Mouse (Mus musculus): Measurements from ENCODE around the gene Itga2b. TPM values are rescaled to one million over a fixed set of nuclear protein-coding genes. Genes with fewer than 3 reads are reported as not detected.

The Itga2b gene
- polyA plus RNA-seq, 1 experiment from 2014 or later, result 7.0 TPM

GRCm38 (mm10) chr11:102434406-102434805 lies 35.5 kb downstream of the Itga2b start:
- Histone ChIP-seq H3K9ac (replicated peaks; ENCODE audit: low read depth, low read length) (no peak overlapping the region), H3K27ac (ENCODE audit: low read depth, low read length) (no peak overlapping the region), H3K4me2 (ENCODE audit: low read depth, low read length) (no peak overlapping the region), H3K4me1 (ENCODE audit: control insufficient read depth, insufficient read depth, low read length) (peaks cover 20% of the 10 kb centered on the region), H3K36me3 (ENCODE audit: control insufficient read depth, insufficient read depth, low read length) (peaks cover 41% of the 10 kb centered on the region), H3K4me3 (ENCODE audit: low read depth, low read length) (no peak overlapping the region), H3K27me3 (ENCODE audit: control insufficient read depth, insufficient read depth, low read length) (no peaks in the 10 kb centered on the region), H3K9me3 (ENCODE audit: control insufficient read depth, low read length) (no peaks in the 10 kb centered on the region)
- 9% methylated on average over 7 of the region's 7 CpGs for WGBS
- ATAC-seq (ENCODE audit: low read depth), result peak; percentile 52; the same call in 1 of the 2 replicates

- Histone ChIP-seq H3K4me3 (ENCODE audit: low read depth, low read length) (no peak overlapping the region), H3K9ac (replicated peaks; ENCODE audit: low read depth, low read length) (no peak overlapping the region), H3K4me1 (ENCODE audit: control insufficient read depth, insufficient read depth, low read length) (peaks cover 20% of the 10 kb centered on the region), H3K36me3 (ENCODE audit: control insufficient read depth, insufficient read depth, low read length) (peaks cover 36% of the 10 kb centered on the region), H3K27me3 (ENCODE audit: control insufficient read depth, insufficient read depth, low read length) (no peaks in the 10 kb centered on the region), H3K4me2 (ENCODE audit: low read depth, low read length) (no peak overlapping the region), H3K27ac (ENCODE audit: low read depth, low read length) (no peak overlapping the region), H3K9me3 (ENCODE audit: control insufficient read depth, low read length) (no peaks in the 10 kb centered on the region)
- no peak for ATAC-seq (ENCODE audit: low read depth)
- 88% methylated on average over 7 of the region's 7 CpGs for WGBS
Measured at GRCm38 (mm10) chr11:102433866-102434265, 36.1 kb downstream of the Itga2b start.

- no peaks in the 10 kb centered on the region for H3K27me3 ChIP-seq (ENCODE audit: control insufficient read depth, insufficient read depth, low read length)
Measured at GRCm38 (mm10) chr11:102432896-102433295, 37.0 kb downstream of the Itga2b start.

GRCm38 (mm10) chr11:102432115-102432843 lies 37.6 kb downstream of the Itga2b start:
- 67% methylated on average over 16 of the region's 16 CpGs for WGBS
- no peak overlapping the region for H3K4me2 ChIP-seq (ENCODE audit: low read depth, low read length)
- H3K36me3 ChIP-seq (ENCODE audit: control insufficient read depth, insufficient read depth, low read length), result peaks cover 24% of the 10 kb centered on the region
- no peaks in the 10 kb centered on the region for H3K9me3 ChIP-seq (ENCODE audit: control insufficient read depth, low read length)
- H3K9ac ChIP-seq (replicated peaks; ENCODE audit: low read depth, low read length), result no peak overlapping the region
- H3K27me3 ChIP-seq (ENCODE audit: control insufficient read depth, insufficient read depth, low read length), result no peaks in the 10 kb centered on the region
- H3K4me1 ChIP-seq (ENCODE audit: control insufficient read depth, insufficient read depth, low read length), result peaks cover 6% of the 10 kb centered on the region
- H3K4me3 ChIP-seq (ENCODE audit: low read depth, low read length), result no peak overlapping the region
- no peak overlapping the region for H3K27ac ChIP-seq (ENCODE audit: low read depth, low read length)
- no peak for ATAC-seq (ENCODE audit: low read depth)

More at GRCm38 (mm10) chr11:102432896-102433295, 37.0 kb downstream of the Itga2b start:
- no peak for ATAC-seq (ENCODE audit: low read depth)
- Histone ChIP-seq H3K27ac (ENCODE audit: low read depth, low read length) (no peak overlapping the region), H3K4me3 (ENCODE audit: low read depth, low read length) (no peak overlapping the region), H3K9me3 (ENCODE audit: control insufficient read depth, low read length) (no peaks in the 10 kb centered on the region), H3K9ac (replicated peaks; ENCODE audit: low read depth, low read length) (no peak overlapping the region), H3K4me2 (ENCODE audit: low read depth, low read length) (no peak overlapping the region), H3K36me3 (ENCODE audit: control insufficient read depth, insufficient read depth, low read length) (peaks cover 30% of the 10 kb centered on the region), H3K4me1 (ENCODE audit: control insufficient read depth, insufficient read depth, low read length) (peaks cover 12% of the 10 kb centered on the region)
- WGBS, result 91% methylated on average over 6 of the region's 6 CpGs

- ATAC-seq (ENCODE audit: low read depth), result no peak
- H3K4me3 ChIP-seq (ENCODE audit: low read depth, low read length), result no peak overlapping the region
- H3K4me2 ChIP-seq (ENCODE audit: low read depth, low read length), result no peak overlapping the region
- 84% methylated on average over 3 of the region's 3 CpGs for WGBS
- peaks cover 20% of the 10 kb centered on the region for H3K36me3 ChIP-seq (ENCODE audit: control insufficient read depth, insufficient read depth, low read length)
- no peak overlapping the region for H3K9ac ChIP-seq (replicated peaks; ENCODE audit: low read depth, low read length)
- no peaks in the 10 kb centered on the region for H3K27me3 ChIP-seq (ENCODE audit: control insufficient read depth, insufficient read depth, low read length)
- H3K9me3 ChIP-seq (ENCODE audit: control insufficient read depth, low read length), result no peaks in the 10 kb centered on the region
- H3K4me1 ChIP-seq (ENCODE audit: control insufficient read depth, insufficient read depth, low read length), result 0 out of 2 replicates have a peak, but pooled peaks cover 3% of the 10 kb centered on the region
- H3K27ac ChIP-seq (ENCODE audit: low read depth, low read length), result no peak overlapping the region
Measured at GRCm38 (mm10) chr11:102431728-102432114, 38.2 kb downstream of the Itga2b start.

- Histone ChIP-seq H3K27ac (ENCODE audit: low read depth, low read length) (peak overlapping the region; percentile 34; the same call in 1 of the 2 replicates), H3K9me3 (ENCODE audit: control insufficient read depth, low read length) (no peaks in the 10 kb centered on the region), H3K4me1 (ENCODE audit: control insufficient read depth, insufficient read depth, low read length) (0 out of 2 replicates have a peak, but pooled peaks cover 3% of the 10 kb centered on the region), H3K9ac (replicated peaks; ENCODE audit: low read depth, low read length) (peak overlapping the region; percentile 43; the same call in 1 of the 2 replicates), H3K4me2 (ENCODE audit: low read depth, low read length) (peak overlapping the region; percentile 69), H3K27me3 (ENCODE audit: control insufficient read depth, insufficient read depth, low read length) (no peaks in the 10 kb centered on the region), H3K4me3 (ENCODE audit: low read depth, low read length) (peak overlapping the region; percentile 49), H3K36me3 (ENCODE audit: control insufficient read depth, insufficient read depth, low read length) (peaks cover 16% of the 10 kb centered on the region)
- WGBS, result 0% methylated on average over 7 of the region's 7 CpGs
- peak; percentile 36; the same call in 1 of the 2 replicates for ATAC-seq (ENCODE audit: low read depth)
Measured at GRCm38 (mm10) chr11:102431018-102431645, 38.8 kb downstream of the Itga2b start.

- under 1% methylated on average over 29 of the region's 29 CpGs for WGBS
- Histone ChIP-seq H3K4me3 (ENCODE audit: low read depth, low read length) (peak within 1 kb of the TSS; percentile 49), H3K27me3 (ENCODE audit: control insufficient read depth, insufficient read depth, low read length) (no peaks in the 10 kb centered on the region), H3K9me3 (ENCODE audit: control insufficient read depth, low read length) (no peaks in the 10 kb centered on the region), H3K9ac (replicated peaks; ENCODE audit: low read depth, low read length) (peak within 1 kb of the TSS; percentile 43), H3K27ac (ENCODE audit: low read depth, low read length) (peak within 1 kb of the TSS; percentile 57), H3K4me1 (ENCODE audit: control insufficient read depth, insufficient read depth, low read length) (0 out of 2 replicates have a peak, but pooled peaks cover 3% of the 10 kb centered on the region), H3K36me3 (ENCODE audit: control insufficient read depth, insufficient read depth, low read length) (peaks cover 8% of the 10 kb centered on the region; the same call in 1 of the 2 replicates), H3K4me2 (ENCODE audit: low read depth, low read length) (peak within 1 kb of the TSS; percentile 69)
- ATAC-seq (ENCODE audit: low read depth), result peak; percentile 90
Measured at GRCm38 (mm10) chr11:102430121-102431017, 39.6 kb downstream of the Itga2b start, which contains the start of gene Grn. Gene Grn (plus strand): TSS chr11:102430315.

GRCm38 (mm10) chr11:102429551-102429950 lies 40.4 kb downstream of the Itga2b start:
- H3K27ac ChIP-seq (ENCODE audit: low read depth, low read length), result peak overlapping the region; percentile 57; the same call in 1 of the 2 replicates
- H3K9ac ChIP-seq (replicated peaks; ENCODE audit: low read depth, low read length), result peak overlapping the region; percentile 43; the same call in 1 of the 2 replicates
- H3K9me3 ChIP-seq (ENCODE audit: control insufficient read depth, low read length), result no peaks in the 10 kb centered on the region
- no peak for ATAC-seq (ENCODE audit: low read depth)
- peak overlapping the region; percentile 69 for H3K4me2 ChIP-seq (ENCODE audit: low read depth, low read length)
- 50% methylated on average over 3 of the region's 3 CpGs for WGBS
- H3K27me3 ChIP-seq (ENCODE audit: control insufficient read depth, insufficient read depth, low read length), result no peaks in the 10 kb centered on the region
- 0 out of 2 replicates have a peak, but pooled peaks cover under 1% of the 10 kb centered on the region for H3K36me3 ChIP-seq (ENCODE audit: control insufficient read depth, insufficient read depth, low read length)
- peak overlapping the region; percentile 49 for H3K4me3 ChIP-seq (ENCODE audit: low read depth, low read length)
- H3K4me1 ChIP-seq (ENCODE audit: control insufficient read depth, insufficient read depth, low read length), result 0 out of 2 replicates have a peak, but pooled peaks cover 3% of the 10 kb centered on the region

Measured in neural tube, embryonic 14.5 days (tissue).